Mouse (Mus musculus) lung, embryonic 16.5 days (tissue): ENCODE measurements at regions not wholly inside any gene's neighbourhood (a gene's known extent, or its start where the extent isn't known, plus 50 kb on each side); places are given as distances from the start of the nearest gene placed in this dataset.

Experiments
- ATAC-seq: fragments of 200-750 bp; cut with Nextera tagmentation; 2 replicates; pipeline ENCODE4 v1.8.0; 2017; ENCODE audit warnings: low read depth, mild to moderate bottlenecking, moderate library complexity
- H3K27ac ChIP-seq: fragments of 300-500 bp; sonication (generic); 2 replicates; pipeline ENCODE4 v1.5.1; 2014; ENCODE audit warnings: mild to moderate bottlenecking, control low read depth, low read length
- H3K27me3 ChIP-seq: fragments of 300-500 bp; sonication (generic); 2 replicates; pipeline ENCODE4 v1.6.1; 2014; ENCODE audit warnings: low read depth, low read length, mixed read lengths; ENCODE audit not compliant: control insufficient read depth, insufficient read depth
- H3K36me3 ChIP-seq: fragments of 300-500 bp; sonication (generic); 2 replicates; pipeline ENCODE4 v1.6.1; 2014; ENCODE audit warnings: low read length; ENCODE audit not compliant: control insufficient read depth, insufficient read depth
- H3K4me1 ChIP-seq: fragments of 300-500 bp; sonication (generic); replicated peaks from 2 replicates; pipeline ENCODE4 v1.6.1; 2014; ENCODE audit warnings: low read length, mixed read lengths; ENCODE audit not compliant: control insufficient read depth, insufficient read depth
- H3K4me2 ChIP-seq: fragments of 300-500 bp; sonication (generic); 2 replicates; pipeline ENCODE4 v1.6.1; 2014; ENCODE audit warnings: low read depth, low read length, control low read depth
- H3K4me3 ChIP-seq: fragments of 300-500 bp; sonication (generic); 2 replicates; pipeline ENCODE4 v1.5.1; 2014; ENCODE audit warnings: mild to moderate bottlenecking, low read length, control low read depth
- H3K9ac ChIP-seq: fragments of 300-500 bp; sonication (generic); 2 replicates; pipeline ENCODE4 v1.6.1; 2014; ENCODE audit warnings: low read length, control low read depth
- H3K9me3 ChIP-seq: fragments of 300-500 bp; sonication (generic); 2 replicates; pipeline ENCODE4 v1.6.1; 2016; ENCODE audit warnings: low read length; ENCODE audit not compliant: control insufficient read depth
- WGBS: fragments of 180-500 bp; shearing (Covaris S2); extraction: QIAGEN DNeasy Blood & Tissue Kit; methylation state at CpG from one replicate; pipeline ENCODE4 v1.1.7; 2014; 5-methylcytosine and 5-hydroxymethylcytosine counted together

DNA sequence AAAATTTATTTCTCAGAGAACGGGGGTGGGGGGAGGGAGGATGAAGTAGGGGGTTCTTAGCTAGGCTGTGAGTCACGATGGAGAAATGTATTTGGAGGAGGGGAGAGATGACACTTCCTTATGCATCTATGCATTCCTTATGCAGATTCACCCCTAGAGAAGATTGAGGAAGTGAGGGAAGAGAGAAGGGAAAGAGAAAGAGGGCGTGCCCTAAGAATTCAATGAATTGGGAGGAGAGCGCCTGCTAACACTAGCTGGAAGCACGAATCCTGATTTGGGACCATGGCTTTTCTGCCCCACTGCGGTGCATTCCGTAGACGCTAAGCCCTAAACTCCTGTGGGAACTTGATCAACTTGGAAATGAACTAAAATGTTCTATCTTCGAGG is 56.1 kb downstream of the Foxi3 start:
- Histone ChIP-seq H3K4me1 (peaks cover 7% of the 10 kb centered on the region), H3K4me2 (peak overlapping the region; percentile 96), H3K27ac (no peak overlapping the region), H3K9ac (peak overlapping the region; percentile 53), H3K27me3 (no peaks in the 10 kb centered on the region; the same call in none of the 2 replicates), H3K36me3 (no peaks in the 10 kb centered on the region), H3K4me3 (peak overlapping the region; percentile 52), H3K9me3 (no peaks in the 10 kb centered on the region)
- WGBS: 11% methylated on average over 9 of the region's 9 CpGs
- peak; percentile 43; the same call in 1 of the 2 replicates for ATAC-seq

- Histone ChIP-seq H3K9ac (peak overlapping the region; percentile 53), H3K4me2 (peak overlapping the region; percentile 96), H3K4me1 (peaks cover 7% of the 10 kb centered on the region), H3K27me3 (no peaks in the 10 kb centered on the region; the same call in none of the 2 replicates), H3K9me3 (no peaks in the 10 kb centered on the region), H3K27ac (no peak overlapping the region), H3K36me3 (no peaks in the 10 kb centered on the region), H3K4me3 (peak overlapping the region; percentile 52)
- WGBS: 0% methylated on average over 38 of the region's 38 CpGs
- peak; percentile 91 for ATAC-seq
These were observed 56.6 kb downstream of the Foxi3 start for GRCm38 (mm10) chr6:71012823-71013461.

DNA sequence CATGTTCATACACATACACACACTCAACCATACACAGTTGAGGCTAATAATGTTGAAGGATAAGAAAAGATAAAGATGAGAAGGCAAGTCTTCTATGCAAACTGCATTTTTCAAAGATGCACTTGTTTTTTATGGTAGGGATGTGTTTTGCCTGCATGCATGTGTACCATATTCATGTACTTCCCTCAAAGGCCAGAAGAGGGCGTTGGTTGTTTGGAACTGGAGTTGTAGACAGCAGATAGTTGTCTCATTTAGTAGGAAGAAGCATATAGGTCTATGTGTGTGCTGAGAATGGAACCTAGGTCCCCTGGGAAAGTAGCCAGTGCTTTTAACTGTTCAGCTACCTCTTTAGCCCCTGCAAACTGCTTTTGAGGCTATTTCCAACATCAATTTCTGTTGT is 60.1 kb downstream of the Foxi3 start:
- Histone ChIP-seq H3K36me3 (no peaks in the 10 kb centered on the region), H3K4me1 (peaks cover 7% of the 10 kb centered on the region), H3K27me3 (no peaks in the 10 kb centered on the region; the same call in none of the 2 replicates), H3K27ac (no peak overlapping the region), H3K4me3 (no peak overlapping the region), H3K9me3 (no peaks in the 10 kb centered on the region), H3K4me2 (no peak overlapping the region), H3K9ac (no peak overlapping the region)
- ATAC-seq: no peak
- 0% methylated on average over 1 of the region's 1 CpGs for WGBS

DNA sequence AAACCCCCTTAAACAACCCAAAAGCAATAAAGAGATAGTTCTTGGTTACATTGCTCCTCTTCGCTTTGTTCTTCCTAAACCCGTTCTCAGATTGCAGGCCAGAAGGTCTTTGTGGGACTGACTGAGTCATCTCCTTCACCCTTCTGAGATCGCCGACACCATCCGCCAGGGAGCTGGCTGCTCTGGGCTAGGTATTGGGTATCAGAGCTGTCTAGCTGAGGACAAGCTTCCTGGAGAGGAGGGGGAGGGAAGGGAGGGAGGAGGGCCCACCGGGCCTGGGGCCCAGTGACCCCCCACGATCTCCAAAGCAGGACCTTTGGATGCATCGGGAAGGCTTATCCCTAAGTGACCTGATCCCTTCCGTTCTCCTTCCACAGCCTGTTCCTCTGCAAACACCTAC is 65.0 kb downstream of the Foxi3 start:
- Histone ChIP-seq H3K9ac (no peak overlapping the region), H3K36me3 (no peaks in the 10 kb centered on the region), H3K4me2 (no peak overlapping the region), H3K27me3 (no peaks in the 10 kb centered on the region), H3K4me3 (no peak overlapping the region), H3K27ac (no peak overlapping the region), H3K9me3 (no peaks in the 10 kb centered on the region), H3K4me1 (no peaks in the 10 kb centered on the region)
- 30% methylated on average over 9 of the region's 9 CpGs for WGBS
- ATAC-seq: no peak

- Histone ChIP-seq H3K27ac (no peak overlapping the region), H3K4me1 (no peaks in the 10 kb centered on the region), H3K9me3 (no peaks in the 10 kb centered on the region), H3K4me3 (no peak overlapping the region), H3K36me3 (no peaks in the 10 kb centered on the region), H3K9ac (no peak overlapping the region), H3K4me2 (no peak overlapping the region), H3K27me3 (no peaks in the 10 kb centered on the region)
- 81% methylated on average over 4 of the region's 4 CpGs for WGBS
- no peak for ATAC-seq
These were observed 69.1 kb downstream of the Foxi3 start for GRCm38 (mm10) chr6:71025472-71025871.

- H3K27ac ChIP-seq: no peak overlapping the region
- H3K4me3 ChIP-seq: no peak overlapping the region
- H3K9me3 ChIP-seq: no peaks in the 10 kb centered on the region
- WGBS: 76% methylated on average over 6 of the region's 6 CpGs
- no peak for ATAC-seq
- no peak overlapping the region for H3K9ac ChIP-seq
- H3K36me3 ChIP-seq: no peaks in the 10 kb centered on the region
- H3K4me1 ChIP-seq: no peaks in the 10 kb centered on the region
- H3K4me2 ChIP-seq: no peak overlapping the region
- H3K27me3 ChIP-seq: no peaks in the 10 kb centered on the region
These were observed 73.3 kb downstream of the Foxi3 start for GRCm38 (mm10) chr6:71029663-71030062.

- H3K9me3 ChIP-seq: no peaks in the 10 kb centered on the region
- ATAC-seq: no peak
- WGBS: 59% methylated on average over 5 of the region's 5 CpGs
These were observed 74.2 kb downstream of the Foxi3 start for GRCm38 (mm10) chr6:71030541-71030940.

GRCm38 (mm10) chr6:71044241-71044640 is 87.9 kb downstream of the Foxi3 start:
- no peak overlapping the region for H3K9ac ChIP-seq
- H3K27me3 ChIP-seq: no peaks in the 10 kb centered on the region
- H3K4me3 ChIP-seq: no peak overlapping the region
- H3K27ac ChIP-seq: no peak overlapping the region
- ATAC-seq: no peak
- no peaks in the 10 kb centered on the region for H3K36me3 ChIP-seq
- 0 out of 2 replicates have a peak, but pooled peaks cover 2% of the 10 kb centered on the region for H3K4me1 ChIP-seq
- WGBS: 72% methylated on average over 3 of the region's 3 CpGs
- H3K9me3 ChIP-seq: no peaks in the 10 kb centered on the region
- no peak overlapping the region for H3K4me2 ChIP-seq

More at GRCm38 (mm10) chr6:71030541-71030940, 74.2 kb downstream of the Foxi3 start:
- no peak overlapping the region for H3K9ac ChIP-seq
- no peaks in the 10 kb centered on the region for H3K36me3 ChIP-seq
- no peaks in the 10 kb centered on the region for H3K27me3 ChIP-seq
- no peak overlapping the region for H3K4me3 ChIP-seq
- H3K4me2 ChIP-seq: no peak overlapping the region
- H3K27ac ChIP-seq: no peak overlapping the region
- no peaks in the 10 kb centered on the region for H3K4me1 ChIP-seq

GRCm38 (mm10) chr6:71045261-71045660 is 88.9 kb downstream of the Foxi3 start:
- no peak overlapping the region for H3K9ac ChIP-seq
- H3K27me3 ChIP-seq: no peaks in the 10 kb centered on the region
- 82% methylated on average over 4 of the region's 4 CpGs for WGBS
- no peak overlapping the region for H3K4me3 ChIP-seq
- H3K4me2 ChIP-seq: no peak overlapping the region
- no peak overlapping the region for H3K27ac ChIP-seq
- H3K4me1 ChIP-seq: 0 out of 2 replicates have a peak, but pooled peaks cover 2% of the 10 kb centered on the region
- ATAC-seq: no peak
- no peaks in the 10 kb centered on the region for H3K36me3 ChIP-seq
- H3K9me3 ChIP-seq: no peaks in the 10 kb centered on the region
